9 mouse cellular contexts compared by ENCODE assay signal in genomic region chr10:128637011-128637410, GRCm38 (mm10). TPM values are rescaled to one million over a fixed set of nuclear protein-coding genes. Genes with fewer than 3 reads are reported as not detected.
DNase-seq lines count a peak whose midpoint lies in the region; ATAC-seq and TF ChIP-seq lines count a peak whose summit lies in the region.
"Had no signal": no experiment of that assay in that cellular context is flagged by ENCODE, and none has a peak within 500 bp of the region (broad histone marks: within the 10 kb centered on the region; RNA-seq: fewer than 3 reads in every experiment).

No protein-coding gene starts in this region.

- no peaks in the 10 kb centered on the region for H3K79me2 ChIP-seq in CH12.LX (replicated peaks; ENCODE audit: control insufficient read depth, extremely low read depth, insufficient read depth, poor library complexity, severe bottlenecking)
- H3K79me2 ChIP-seq in myocyte (ENCODE audit: control insufficient read depth, insufficient read depth), result no peaks in the 10 kb centered on the region

- no peaks in the 10 kb centered on the region for H3K9me3 ChIP-seq in forebrain, embryonic 12.5 days
- H3K9me3 ChIP-seq in forebrain, embryonic 13.5 days (replicated peaks), result no peaks in the 10 kb centered on the region
- no peaks in the 10 kb centered on the region for H3K9me3 ChIP-seq in CH12.LX (replicated peaks; ENCODE audit: low read length)
- no peaks in the 10 kb centered on the region for H3K9me3 ChIP-seq in hindbrain, embryonic 12.5 days (replicated peaks)
- H3K9me3 ChIP-seq: intestine, embryonic 15.5 days had no signal

- H3K36me3 ChIP-seq in forebrain, embryonic 12.5 days (replicated peaks), result peaks cover 51% of the 10 kb centered on the region
- H3K36me3 ChIP-seq in forebrain, embryonic 13.5 days (ENCODE audit: poor library complexity, severe bottlenecking), result peaks cover 88% of the 10 kb centered on the region
- H3K36me3 ChIP-seq in CH12.LX (replicated peaks in 1 of 2; ENCODE audit: control insufficient read depth in 1 of 2, insufficient read depth in 1 of 2, low read length in 1 of 2) (peaks cover 0 to 4% of the 10 kb centered on the region in 2 experiments), myocyte (ENCODE audit: control insufficient read depth, insufficient read depth) (no peaks in the 10 kb centered on the region)
- H3K36me3 ChIP-seq in hindbrain, embryonic 12.5 days, result peaks cover 65% of the 10 kb centered on the region
- H3K36me3 ChIP-seq: intestine, embryonic 15.5 days had no signal

- no peak for DNase-seq in CH12.LX (ENCODE audit: extremely low read depth)
- DNase-seq in right cerebral cortex, postnatal 4 days, result no peak
- no peak for DNase-seq in layer of hippocampus, adult 11-12 months (ENCODE audit: low spot score)
- no peak for DNase-seq in right cerebral cortex, postnatal 36 days (ENCODE audit: low spot score in 2 of 2)

- H3K9ac ChIP-seq in forebrain, embryonic 12.5 days, result no peak overlapping the region
- no peak overlapping the region for H3K9ac ChIP-seq in forebrain, embryonic 13.5 days
- H3K9ac ChIP-seq in CH12.LX (ENCODE audit: insufficient read depth, low read depth), result no peak overlapping the region
- H3K9ac ChIP-seq in hindbrain, embryonic 12.5 days, result peak overlapping the region; percentile 27; the same call in 1 of the 2 replicates
- H3K9ac ChIP-seq: intestine, embryonic 15.5 days had no signal

- dilution Hi-C loops in CH12.LX (cut with MboI; ENCODE audit: extremely low pct_ligation_motif_present, extremely low pct_unique_long_range_greater_than_20kb, low sequenced_read_pairs), result no loop called here

- ATAC-seq in forebrain, embryonic 12.5 days (ENCODE audit: low FRiP score), result no peak
- ATAC-seq in forebrain, embryonic 13.5 days, result no peak
- ATAC-seq in hindbrain, embryonic 12.5 days (ENCODE audit: low FRiP score), result peak; percentile 44; the same call in 1 of the 2 replicates
- ATAC-seq: intestine, embryonic 15.5 days had no signal

- H3K27me3 ChIP-seq in forebrain, embryonic 12.5 days, result no peaks in the 10 kb centered on the region
- H3K27me3 ChIP-seq in forebrain, embryonic 13.5 days, result no peaks in the 10 kb centered on the region
- no peaks in the 10 kb centered on the region for H3K27me3 ChIP-seq in CH12.LX (replicated peaks)
- H3K27me3 ChIP-seq in hindbrain, embryonic 12.5 days, result no peaks in the 10 kb centered on the region
- H3K27me3 ChIP-seq in myocyte (ENCODE audit: control insufficient read depth, insufficient read depth, insufficient read length), result peaks cover 25% of the 10 kb centered on the region
- H3K27me3 ChIP-seq: intestine, embryonic 15.5 days had no signal

- H3K4me3 ChIP-seq in forebrain, embryonic 12.5 days (replicated peaks), result no peak overlapping the region
- no peak overlapping the region for H3K4me3 ChIP-seq in forebrain, embryonic 13.5 days
- H3K4me3 ChIP-seq in CH12.LX (replicated peaks in 1 of 3; ENCODE audit: low read depth in 2 of 3, low read length in 2 of 3, poor library complexity in 1 of 3) (no peak overlapping the region), myocyte (no peak overlapping the region)
- H3K4me3 ChIP-seq in hindbrain, embryonic 12.5 days, result no peak overlapping the region
- H3K4me3 ChIP-seq: intestine, embryonic 15.5 days had no signal

- no peak overlapping the region for H3ac ChIP-seq in myocyte (ENCODE audit: control insufficient read depth, insufficient read length)

- no peak for TF ChIP-seq CTCF in CH12.LX (conservative IDR thresholded peaks at IDR 0.05 in 1 of 2, IDR thresholded peaks at IDR 0.05 in 1 of 2; ENCODE audit: low read depth in 2 of 2, low read length in 2 of 2)

- TF ChIP-seq POLR2A in CH12.LX (IDR thresholded peaks at IDR 0.05; ENCODE audit: low read depth, low read length), result no peak
- TF ChIP-seq POLR2A in myocyte (IDR thresholded peaks at IDR 0.05; ENCODE audit: insufficient read length, low read depth), result no peak

- WGBS in forebrain, embryonic 12.5 days, result 7% methylated on average over 11 of the region's 11 CpGs
- WGBS in forebrain, embryonic 13.5 days, result 14% methylated on average over 11 of the region's 11 CpGs
- WGBS in hindbrain, embryonic 12.5 days, result 9% methylated on average over 11 of the region's 11 CpGs

- in situ Hi-C loops in CH12.LX (cut with MboI; ENCODE audit: low pct_ligation_motif_present, low pct_unique_long_range_greater_than_20kb, low sequenced_read_pairs), result no loop called here

- no peak for TF ChIP-seq RAD21 in CH12.LX (IDR thresholded peaks at IDR 0.05; ENCODE audit: low read depth, low read length)

- peaks cover 9% of the 10 kb centered on the region; the same call in 1 of the 2 replicates for H3K4me1 ChIP-seq in forebrain, embryonic 12.5 days
- no peaks in the 10 kb centered on the region for H3K4me1 ChIP-seq in forebrain, embryonic 13.5 days
- H3K4me1 ChIP-seq in CH12.LX (ENCODE audit: control insufficient read depth in 1 of 2, insufficient read depth in 2 of 2), result peaks cover 6 to 9% of the 10 kb centered on the region in 2 experiments
- peaks cover 9% of the 10 kb centered on the region; the same call in 1 of the 2 replicates for H3K4me1 ChIP-seq in hindbrain, embryonic 12.5 days
- H3K4me1 ChIP-seq: intestine, embryonic 15.5 days had no signal

- H3K27ac ChIP-seq in forebrain, embryonic 12.5 days, result no peak overlapping the region
- no peak overlapping the region for H3K27ac ChIP-seq in forebrain, embryonic 13.5 days
- H3K27ac ChIP-seq in CH12.LX (ENCODE audit: insufficient read depth, low read depth), result no peak overlapping the region
- no peak overlapping the region for H3K27ac ChIP-seq in hindbrain, embryonic 12.5 days
- H3K27ac ChIP-seq: intestine, embryonic 15.5 days had no signal

- H3K4me2 ChIP-seq in forebrain, embryonic 12.5 days, result 0 out of 2 replicates have a peak overlapping the region, but pooled peaks have one; percentile 1
- no peak overlapping the region for H3K4me2 ChIP-seq in forebrain, embryonic 13.5 days
- peak overlapping the region; percentile 2; the same call in 1 of the 2 replicates for H3K4me2 ChIP-seq in CH12.LX (ENCODE audit: insufficient read depth, low read depth, poor library complexity, severe bottlenecking)
- H3K4me2 ChIP-seq in hindbrain, embryonic 12.5 days (replicated peaks), result peak overlapping the region; percentile 32
- H3K4me2 ChIP-seq in myocyte (ENCODE audit: low read depth), result peak overlapping the region; percentile 18
- H3K4me2 ChIP-seq: intestine, embryonic 15.5 days had no signal

- TF ChIP-seq EP300 in CH12.LX (IDR thresholded peaks at IDR 0.05; ENCODE audit: low read length), result no peak

TF ChIP-seq in CH12.LX, 34 proteins besides CTCF, POLR2A, EP300 and RAD21 (continues in another document):
- TF ChIP-seq ELF1 (IDR thresholded peaks at IDR 0.05; ENCODE audit: low read depth, low read length), result no peak
- TF ChIP-seq PAX5 (IDR thresholded peaks at IDR 0.05; ENCODE audit: low read length), result no peak
- no peak for TF ChIP-seq KAT2A (IDR thresholded peaks at IDR 0.05; ENCODE audit: insufficient replicate concordance, low read length)

TF ChIP-seq in myocyte, 11 proteins besides CTCF, POLR2A, EP300 and RAD21 (continues in another document):
- TF ChIP-seq REST (IDR thresholded peaks at IDR 0.05; ENCODE audit: insufficient read depth, insufficient read length), result no peak
- TF ChIP-seq E2F4 (IDR thresholded peaks at IDR 0.05; ENCODE audit: insufficient read depth), result no peak
- TF ChIP-seq POLR2AphosphoS2 (IDR thresholded peaks at IDR 0.05; ENCODE audit: insufficient read length, low read depth), result no peak

RNA-seq across cellular contexts. Expression of gene Ikzf4, which starts 8.8 kb away (rescaled TPM):
- polyA plus RNA-seq in forebrain, embryonic 12.5 days (2016; fragmentation: Nextera tagmentation; extraction: Ambion mirVana), result 6.8 and 7.7 TPM in 2 replicates
- 7.3 and 8.1 TPM in 2 replicates for polyA plus RNA-seq in forebrain, embryonic 13.5 days (2015; fragmentation: Nextera tagmentation; extraction: Ambion mirVana)
- total RNA-seq in CH12.LX (2012; rRNA removed) (0.08 and 0.13 TPM in 2 replicates), CH12.LX (2014; rRNA removed) (0.09 TPM in 1 of 2 replicates, not detected in the other)
- polyA plus RNA-seq in CH12.LX (2012; ENCODE audit: insufficient read length, low read depth) (0.57 and 1.5 TPM in 2 replicates), myocyte (2012; fragmentation: generic; extraction: Trizol) (0.04 TPM)
- 8.7 and 9.8 TPM in 2 replicates for polyA plus RNA-seq in hindbrain, embryonic 12.5 days (2016; fragmentation: Nextera tagmentation; extraction: Ambion mirVana)

RNA-seq across cellular contexts. Expression of gene Rps26, which starts 10.5 kb away (rescaled TPM):
- polyA plus RNA-seq in forebrain, embryonic 12.5 days (2016; fragmentation: Nextera tagmentation; extraction: Ambion mirVana), result 484 and 501 TPM in 2 replicates
- 531 and 638 TPM in 2 replicates for polyA plus RNA-seq in forebrain, embryonic 13.5 days (2015; fragmentation: Nextera tagmentation; extraction: Ambion mirVana)
- total RNA-seq in CH12.LX (2012; rRNA removed) (2,580 and 2,987 TPM in 2 replicates), CH12.LX (2014; rRNA removed) (1,667 and 1,906 TPM in 2 replicates)
- polyA plus RNA-seq in CH12.LX (2012; ENCODE audit: insufficient read length, low read depth) (2,220 and 2,250 TPM in 2 replicates), myocyte (2012; fragmentation: generic; extraction: Trizol) (1,658 TPM)
- polyA plus RNA-seq in hindbrain, embryonic 12.5 days (2016; fragmentation: Nextera tagmentation; extraction: Ambion mirVana), result 418 and 515 TPM in 2 replicates

RNA-seq across cellular contexts. Expression of gene Suox, which starts 36.9 kb away (rescaled TPM):
- polyA plus RNA-seq in forebrain, embryonic 12.5 days (2016; fragmentation: Nextera tagmentation; extraction: Ambion mirVana), result 10.4 and 10.7 TPM in 2 replicates
- polyA plus RNA-seq in forebrain, embryonic 13.5 days (2015; fragmentation: Nextera tagmentation; extraction: Ambion mirVana), result 9.3 and 10.8 TPM in 2 replicates
- total RNA-seq in CH12.LX (2012; rRNA removed), result 8.3 and 10.5 TPM in 2 replicates
- 10.9 and 11.4 TPM in 2 replicates for total RNA-seq in CH12.LX (2014; rRNA removed)
- polyA plus RNA-seq in CH12.LX (2012; ENCODE audit: insufficient read length, low read depth), result 9.0 TPM in 2 replicates
- polyA plus RNA-seq in hindbrain, embryonic 12.5 days (2016; fragmentation: Nextera tagmentation; extraction: Ambion mirVana), result 15.1 and 16.4 TPM in 2 replicates
- polyA plus RNA-seq in myocyte (2012; fragmentation: generic; extraction: Trizol), result 23.3 TPM

RNA-seq across cellular contexts. Expression of gene Erbb3, which starts 47.6 kb away (rescaled TPM):
- 2.0 TPM in 2 replicates for polyA plus RNA-seq in forebrain, embryonic 12.5 days (2016; fragmentation: Nextera tagmentation; extraction: Ambion mirVana)
- 0.12 and 0.28 TPM in 2 replicates for polyA plus RNA-seq in forebrain, embryonic 13.5 days (2015; fragmentation: Nextera tagmentation; extraction: Ambion mirVana)
- total RNA-seq in CH12.LX (2012; rRNA removed) (12.6 and 13.2 TPM in 2 replicates), CH12.LX (2014; rRNA removed) (11.3 and 13.0 TPM in 2 replicates)
- polyA plus RNA-seq in CH12.LX (2012; ENCODE audit: insufficient read length, low read depth) (7.4 and 7.7 TPM in 2 replicates), myocyte (2012; fragmentation: generic; extraction: Trizol) (23.3 TPM)
- 9.8 and 11.7 TPM in 2 replicates for polyA plus RNA-seq in hindbrain, embryonic 12.5 days (2016; fragmentation: Nextera tagmentation; extraction: Ambion mirVana)

RNA-seq across cellular contexts. Expression of gene Rab5b, which starts 59.1 kb away (rescaled TPM):
- polyA plus RNA-seq in forebrain, embryonic 12.5 days (2016; fragmentation: Nextera tagmentation; extraction: Ambion mirVana), result 90.9 and 98.8 TPM in 2 replicates
- 88.3 and 93.1 TPM in 2 replicates for polyA plus RNA-seq in forebrain, embryonic 13.5 days (2015; fragmentation: Nextera tagmentation; extraction: Ambion mirVana)
- total RNA-seq in CH12.LX (2012; rRNA removed) (22.0 and 27.4 TPM in 2 replicates), CH12.LX (2014; rRNA removed) (28.9 and 34.4 TPM in 2 replicates)
- polyA plus RNA-seq in CH12.LX (2012; ENCODE audit: insufficient read length, low read depth) (20.4 and 20.6 TPM in 2 replicates), myocyte (2012; fragmentation: generic; extraction: Trizol) (76.3 TPM)
- 96.2 and 103 TPM in 2 replicates for polyA plus RNA-seq in hindbrain, embryonic 12.5 days (2016; fragmentation: Nextera tagmentation; extraction: Ambion mirVana)
